Mouse (Mus musculus) small intestine, adult 2 months (tissue): ENCODE data around the gene Mrc2. TPM values are rescaled to one million over a fixed set of nuclear protein-coding genes. Genes with fewer than 3 reads are reported as not detected.

Experiments
- H3K27ac ChIP-seq: fragments of 200-500 bp; 2 replicates; pipeline ENCODE4 v1.5.1; 2012; ENCODE audit warnings: low read depth, low read length, control low read depth, inconsistent platforms; ENCODE audit not compliant: insufficient read depth
- H3K27me3 ChIP-seq: fragments of 200-500 bp; 2 replicates; pipeline ENCODE4 v1.6.1; 2012; ENCODE audit warnings: mild to moderate bottlenecking, moderate library complexity, low read length, inconsistent platforms; ENCODE audit not compliant: control insufficient read depth, insufficient read depth
- H3K36me3 ChIP-seq: fragments of 200-500 bp; 2 replicates; pipeline ENCODE4 v1.6.1; 2012; ENCODE audit warnings: mild to moderate bottlenecking, low read length, control low read depth, inconsistent platforms; ENCODE audit not compliant: control insufficient read depth, insufficient read depth
- H3K4me1 ChIP-seq: fragments of 200-500 bp; 2 replicates; pipeline ENCODE4 v1.6.1; 2012; ENCODE audit warnings: low read length, inconsistent platforms, mixed read lengths; ENCODE audit not compliant: control insufficient read depth, insufficient read depth, insufficient read length
- H3K4me3 ChIP-seq: fragments of 200-500 bp; 2 replicates; pipeline ENCODE4 v1.5.1; 2012; ENCODE audit warnings: low read depth, mild to moderate bottlenecking, control low read depth, inconsistent platforms, low read length, moderate library complexity
- CTCF ChIP-seq: fragments of 200-500 bp; IDR thresholded peaks from 2 replicates; pipeline ENCODE4 v1.5.1; 2012; ENCODE audit warnings: low read depth, mild to moderate bottlenecking, control low read depth, inconsistent platforms, low read length, moderate library complexity, mixed read lengths; ENCODE audit not compliant: insufficient replicate concordance, insufficient read length; ENCODE audit errors: extremely low read depth
- POLR2A ChIP-seq: fragments of 200-500 bp; IDR thresholded peaks from 2 replicates; pipeline ENCODE4 v1.6.1; 2012; ENCODE audit warnings: low read depth, mild to moderate bottlenecking, control low read depth, inconsistent platforms, low read length, moderate library complexity
- WGBS: fragments of 180-500 bp; shearing (Covaris S2); methylation state at CpG from one replicate; pipeline ENCODE4 v1.1.7; 2018; 5-methylcytosine and 5-hydroxymethylcytosine counted together
- polyA plus RNA-seq: library from polyadenylated mRNA; depleted of rRNA; stranded (reverse); fragments of >200 nt; gene quantifications from 2 replicates; pipeline ENCODE4 v1.2.3, GENCODE M21; 2012

Mrc2 gene
- polyA plus RNA-seq, 1 experiment, result 3.9 TPM

DNA sequence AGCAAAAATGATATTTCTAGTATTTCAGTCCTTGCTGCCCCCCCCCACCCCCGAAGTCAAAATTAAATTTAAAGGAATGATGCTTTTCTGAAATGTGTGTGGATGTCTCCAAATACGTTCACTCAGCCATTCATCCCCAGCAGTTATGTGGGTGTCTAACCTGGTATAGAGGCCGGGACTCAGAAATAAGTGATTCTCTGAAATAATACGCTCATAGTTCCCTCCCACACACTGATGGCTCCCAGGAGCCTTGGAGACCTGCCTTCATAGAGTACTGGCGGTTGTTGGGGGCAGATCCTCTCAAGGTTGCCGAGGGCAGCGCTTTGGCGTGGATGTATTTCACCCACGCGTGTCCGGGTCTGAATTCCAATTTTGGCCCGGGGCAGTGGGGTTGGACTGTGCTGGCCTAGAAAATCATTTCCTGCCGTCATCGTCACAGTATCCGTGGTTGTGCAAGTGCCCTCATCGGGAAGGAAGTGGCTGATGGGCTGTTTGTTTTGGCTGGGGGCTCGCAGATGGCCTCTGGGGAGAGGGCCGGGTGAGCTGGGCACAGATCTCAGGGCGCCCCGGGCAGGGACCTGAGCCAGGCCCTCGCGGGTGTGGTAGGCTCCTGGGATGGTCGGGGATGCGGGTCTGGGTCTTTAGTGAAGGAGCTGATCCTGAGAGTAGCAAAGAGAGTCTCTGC, 19.0 kb downstream of the Mrc2 start:
- no peaks in the 10 kb centered on the region; the same call in 1 of the 2 replicates for H3K4me1 ChIP-seq
- no peaks in the 10 kb centered on the region for H3K36me3 ChIP-seq
- no peak overlapping the region for H3K4me3 ChIP-seq
- WGBS, result 72% methylated on average over 24 of the region's 24 CpGs
- H3K27ac ChIP-seq, result no peak overlapping the region
- TF ChIP-seq POLR2A (no peak), CTCF (no peak)
- H3K27me3 ChIP-seq, result no peaks in the 10 kb centered on the region

GRCm38 (mm10) chr11:105312311-105312942, 20.0 kb downstream of the Mrc2 start:
- Histone ChIP-seq H3K36me3 (no peaks in the 10 kb centered on the region), H3K27ac (no peak overlapping the region), H3K4me1 (no peaks in the 10 kb centered on the region; the same call in 1 of the 2 replicates), H3K27me3 (no peaks in the 10 kb centered on the region), H3K4me3 (no peak overlapping the region)
- TF ChIP-seq POLR2A (no peak), CTCF (no peak)
- 74% methylated on average over 12 of the region's 12 CpGs for WGBS

- Histone ChIP-seq H3K27ac (no peak overlapping the region), H3K4me1 (no peaks in the 10 kb centered on the region; the same call in 1 of the 2 replicates), H3K4me3 (no peak overlapping the region), H3K36me3 (no peaks in the 10 kb centered on the region), H3K27me3 (no peaks in the 10 kb centered on the region)
- 65% methylated on average over 10 of the region's 10 CpGs for WGBS
- TF ChIP-seq CTCF (no peak), POLR2A (no peak)
Measured at GRCm38 (mm10) chr11:105312972-105313632, 20.7 kb downstream of the Mrc2 start.

- no peak overlapping the region for H3K4me3 ChIP-seq
- TF ChIP-seq POLR2A, result no peak
- TF ChIP-seq CTCF, result no peak
- no peak overlapping the region for H3K27ac ChIP-seq
- no peaks in the 10 kb centered on the region for H3K27me3 ChIP-seq
- no peaks in the 10 kb centered on the region for H3K36me3 ChIP-seq
- no peaks in the 10 kb centered on the region; the same call in 1 of the 2 replicates for H3K4me1 ChIP-seq
- WGBS, result 72% methylated on average over 8 of the region's 8 CpGs
Measured at GRCm38 (mm10) chr11:105313633-105314014, 21.2 kb downstream of the Mrc2 start.

- Histone ChIP-seq H3K36me3 (no peaks in the 10 kb centered on the region), H3K27me3 (no peaks in the 10 kb centered on the region), H3K27ac (no peak overlapping the region), H3K4me3 (no peak overlapping the region), H3K4me1 (no peaks in the 10 kb centered on the region; the same call in 1 of the 2 replicates)
- TF ChIP-seq CTCF, result no peak
- TF ChIP-seq POLR2A, result no peak
- 82% methylated on average over 8 of the region's 8 CpGs for WGBS
Measured at GRCm38 (mm10) chr11:105315296-105315695, 22.9 kb downstream of the Mrc2 start.

- no peaks in the 10 kb centered on the region for H3K36me3 ChIP-seq
- H3K27ac ChIP-seq, result no peak overlapping the region
- no peak overlapping the region for H3K4me3 ChIP-seq
- no peaks in the 10 kb centered on the region; the same call in 1 of the 2 replicates for H3K4me1 ChIP-seq
- H3K27me3 ChIP-seq, result no peaks in the 10 kb centered on the region
- TF ChIP-seq CTCF, result no peak
- no peak for TF ChIP-seq POLR2A
- WGBS, result 92% methylated on average over 4 of the region's 4 CpGs
Measured at GRCm38 (mm10) chr11:105316121-105316520, 23.7 kb downstream of the Mrc2 start.

GRCm38 (mm10) chr11:105317769-105318168, 25.3 kb downstream of the Mrc2 start:
- Histone ChIP-seq H3K27me3 (no peaks in the 10 kb centered on the region), H3K4me3 (no peak overlapping the region), H3K27ac (no peak overlapping the region), H3K4me1 (no peaks in the 10 kb centered on the region), H3K36me3 (no peaks in the 10 kb centered on the region)
- TF ChIP-seq POLR2A (no peak), CTCF (no peak)
- WGBS, result 94% methylated on average over 6 of the region's 6 CpGs
